Mouse (Mus musculus): ENCODE measurements at regions not wholly inside any gene's neighbourhood (a gene's known extent, or its start where the extent isn't known, plus 50 kb on each side); places are given as distances from the start of the nearest gene placed in this dataset.

GRCm38 (mm10) chr7:74690706-74691105, 136.1 kb upstream of the Slco3a1 start:
- DNase-seq (ENCODE audit: low read depth, low spot score), result peak; percentile 59

- no peak for DNase-seq (ENCODE audit: low read depth, low spot score)
These were observed 133.6 kb upstream of the Slco3a1 start for GRCm38 (mm10) chr7:74688116-74688702.

- no peak for DNase-seq (ENCODE audit: low read depth, low spot score)
These were observed 132.9 kb upstream of the Slco3a1 start for GRCm38 (mm10) chr7:74687303-74688115.

GRCm38 (mm10) chr7:74683979-74684378, 129.4 kb upstream of the Slco3a1 start:
- no peak for DNase-seq (ENCODE audit: low read depth, low spot score)

- DNase-seq (ENCODE audit: low read depth, low spot score), result no peak
These were observed 119.2 kb upstream of the Slco3a1 start for GRCm38 (mm10) chr7:74673626-74674295.

GRCm38 (mm10) chr7:74669110-74669509, 114.5 kb upstream of the Slco3a1 start:
- no peak for DNase-seq (ENCODE audit: low read depth, low spot score)

GRCm38 (mm10) chr7:74667106-74667505, 112.5 kb upstream of the Slco3a1 start:
- no peak for DNase-seq (ENCODE audit: low read depth, low spot score)

- peak; percentile 41 for DNase-seq (ENCODE audit: low read depth, low spot score)
These were observed 109.2 kb upstream of the Slco3a1 start for GRCm38 (mm10) chr7:74663820-74664219.

- DNase-seq (ENCODE audit: low read depth, low spot score), result peak; percentile 6
These were observed 92.7 kb upstream of the Slco3a1 start for GRCm38 (mm10) chr7:74647310-74647709.

GRCm38 (mm10) chr7:74640171-74640570, 85.6 kb upstream of the Slco3a1 start:
- DNase-seq (ENCODE audit: low read depth, low spot score), result no peak

- DNase-seq (ENCODE audit: low read depth, low spot score), result no peak
These were observed 77.6 kb upstream of the Slco3a1 start for GRCm38 (mm10) chr7:74632217-74632616.

GRCm38 (mm10) chr7:74628799-74629468, 74.4 kb upstream of the Slco3a1 start:
- DNase-seq (ENCODE audit: low read depth, low spot score), result no peak

All from CD4-positive, CD25-positive, alpha-beta regulatory T cell, adult 2 months (primary cell).